Mouse (Mus musculus) limb, embryonic 15.5 days (tissue): ENCODE results near the gene Cd27. TPM values are rescaled to one million over a fixed set of nuclear protein-coding genes. Genes with fewer than 3 reads are reported as not detected.

Source experiments
- ATAC-seq: fragments of 200-750 bp; cut with Nextera tagmentation; 2 replicates; pipeline ENCODE4 v1.8.0; 2017; ENCODE audit warnings: low read depth, moderate TSS enrichment; ENCODE audit not compliant: insufficient number of reproducible peaks, low FRiP score, low TSS enrichment
- H3K27ac ChIP-seq: fragments of 300-500 bp; sonication (generic); 2 replicates; pipeline ENCODE4 v1.5.1; 2015; ENCODE audit warnings: moderate library complexity, mild to moderate bottlenecking, inconsistent platforms
- H3K27me3 ChIP-seq: fragments of 300-500 bp; sonication (generic); 2 replicates; pipeline ENCODE4 v1.6.1; 2015; ENCODE audit warnings: inconsistent platforms
- H3K36me3 ChIP-seq: fragments of 300-500 bp; sonication (generic); 2 replicates; pipeline ENCODE4 v1.6.1; 2015; ENCODE audit warnings: inconsistent platforms
- H3K4me1 ChIP-seq: fragments of 300-500 bp; sonication (generic); 2 replicates; pipeline ENCODE4 v1.6.1; 2015; ENCODE audit warnings: inconsistent platforms
- H3K4me2 ChIP-seq: fragments of 300-500 bp; sonication (generic); 2 replicates; pipeline ENCODE4 v1.6.1; 2015; ENCODE audit warnings: mild to moderate bottlenecking, inconsistent platforms
- H3K4me3 ChIP-seq: fragments of 300-500 bp; sonication (generic); 2 replicates; pipeline ENCODE4 v1.5.1; 2015; ENCODE audit warnings: mild to moderate bottlenecking, inconsistent platforms
- H3K9ac ChIP-seq: fragments of 300-500 bp; sonication (generic); 2 replicates; pipeline ENCODE4 v1.6.1; 2015; ENCODE audit warnings: inconsistent platforms
- H3K9me3 ChIP-seq: fragments of 300-500 bp; sonication (generic); 2 replicates; pipeline ENCODE4 v1.6.1; 2016; ENCODE audit warnings: inconsistent platforms
- WGBS: fragments of 180-500 bp; shearing (Covaris S2); methylation state at CpG from one replicate; pipeline ENCODE4 v1.1.7; 2015; 5-methylcytosine and 5-hydroxymethylcytosine counted together
- polyA plus RNA-seq: library from polyadenylated mRNA; unstranded; fragments of >200 nt; fragmentation: Nextera tagmentation; extraction: Ambion mirVana; gene quantifications from 2 replicates; pipeline ENCODE4 v1.2.1, GENCODE M21; 2015

Cd27 gene
- polyA plus RNA-seq, 1 experiment from 2014 or later: 1.5 TPM

GRCm38 (mm10) chr6:125241566-125241965, 4.8 kb upstream of the Cd27 start:
- no peak overlapping the region for H3K9ac ChIP-seq
- no peak overlapping the region for H3K4me2 ChIP-seq
- H3K27me3 ChIP-seq: no peaks in the 10 kb centered on the region
- no peaks in the 10 kb centered on the region for H3K4me1 ChIP-seq
- no peak overlapping the region for H3K4me3 ChIP-seq
- H3K36me3 ChIP-seq: no peaks in the 10 kb centered on the region
- no peak for ATAC-seq
- 77% methylated on average over 8 of the region's 8 CpGs for WGBS
- H3K9me3 ChIP-seq: no peaks in the 10 kb centered on the region
- H3K27ac ChIP-seq: no peak overlapping the region

DNA sequence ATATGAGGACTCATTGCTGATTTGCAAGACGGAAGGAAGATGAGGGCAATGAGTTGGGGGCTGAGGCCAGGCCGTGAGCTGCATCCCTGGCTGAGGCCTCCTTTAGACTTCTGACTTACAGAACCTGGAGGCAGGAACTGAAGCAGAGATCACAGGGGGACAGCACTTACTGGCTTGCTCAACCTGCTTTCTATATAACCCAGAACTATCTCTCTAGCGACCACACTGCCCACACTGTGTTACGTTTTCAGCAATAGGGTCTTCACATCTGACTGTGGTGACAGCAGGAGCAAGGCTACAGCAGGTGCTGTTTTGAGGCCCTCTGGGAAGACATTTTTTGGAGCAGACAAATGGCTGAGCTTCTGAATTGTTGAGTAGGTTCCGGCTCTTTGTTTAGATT, 3.8 kb upstream of the Cd27 start:
- H3K4me2 ChIP-seq: no peak overlapping the region
- ATAC-seq: no peak
- WGBS: 79% methylated on average over 5 of the region's 5 CpGs

GRCm38 (mm10) chr6:125239547-125239946, 2.7 kb upstream of the Cd27 start:
- no peaks in the 10 kb centered on the region for H3K27me3 ChIP-seq
- no peak overlapping the region for H3K9ac ChIP-seq
- no peak for ATAC-seq
- no peaks in the 10 kb centered on the region for H3K4me1 ChIP-seq
- no peak overlapping the region for H3K27ac ChIP-seq
- H3K36me3 ChIP-seq: no peaks in the 10 kb centered on the region
- WGBS: 90% methylated on average over 5 of the region's 5 CpGs
- no peaks in the 10 kb centered on the region for H3K9me3 ChIP-seq
- H3K4me2 ChIP-seq: no peak overlapping the region
- no peak overlapping the region for H3K4me3 ChIP-seq

More for the DNA sequence above, 3.8 kb upstream of the Cd27 start:
- Histone ChIP-seq H3K9me3 (no peaks in the 10 kb centered on the region), H3K27ac (no peak overlapping the region), H3K4me1 (no peaks in the 10 kb centered on the region), H3K36me3 (no peaks in the 10 kb centered on the region), H3K4me3 (no peak overlapping the region), H3K27me3 (no peaks in the 10 kb centered on the region), H3K9ac (no peak overlapping the region)

DNA sequence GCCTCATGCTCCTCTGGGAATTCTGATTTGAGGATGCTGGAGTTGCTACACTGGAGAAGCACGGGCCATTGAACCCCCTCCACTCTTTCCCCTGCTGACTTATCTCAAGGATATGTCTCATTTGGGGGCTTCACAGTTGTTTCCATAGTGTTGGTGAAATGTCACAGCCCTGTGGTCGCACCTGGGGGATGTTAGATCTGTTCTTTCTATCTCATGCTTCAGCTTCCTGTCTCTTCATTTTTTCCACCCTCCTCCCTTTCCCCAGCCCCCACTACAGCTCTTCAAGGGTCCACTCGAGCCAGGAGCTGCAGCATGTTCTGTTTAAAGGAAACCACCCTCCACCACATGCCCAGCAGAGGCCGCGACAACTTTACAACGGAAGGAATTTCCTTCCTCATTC, 1.6 kb upstream of the Cd27 start:
- H3K27ac ChIP-seq: no peak overlapping the region
- H3K4me2 ChIP-seq: no peak overlapping the region
- no peak for ATAC-seq
- no peaks in the 10 kb centered on the region for H3K27me3 ChIP-seq
- H3K4me1 ChIP-seq: no peaks in the 10 kb centered on the region
- no peak overlapping the region for H3K9ac ChIP-seq
- no peaks in the 10 kb centered on the region for H3K9me3 ChIP-seq
- H3K36me3 ChIP-seq: no peaks in the 10 kb centered on the region
- no peak overlapping the region for H3K4me3 ChIP-seq
- WGBS: 48% methylated on average over 6 of the region's 6 CpGs

DNA sequence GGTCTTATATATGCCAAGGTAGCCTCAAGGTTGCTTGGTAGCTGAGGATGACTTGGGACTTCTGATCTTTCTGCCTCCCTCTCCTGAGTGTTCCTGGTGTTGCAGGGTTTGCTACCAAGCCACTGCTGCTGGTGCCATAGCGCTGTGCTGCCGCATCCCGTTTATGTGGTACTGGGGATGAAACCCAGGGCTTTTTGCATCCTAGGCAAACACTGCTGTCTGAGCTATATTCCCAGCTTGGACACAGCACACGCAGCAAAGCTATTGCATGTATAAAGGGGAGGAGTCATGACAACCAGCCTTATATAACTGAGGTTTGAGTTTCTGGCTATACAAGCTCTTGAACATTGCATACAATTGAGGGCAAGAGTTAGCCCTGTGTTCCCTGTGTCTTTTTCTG, 611 bp upstream of the Cd27 start:
- Histone ChIP-seq H3K9ac (no peak overlapping the region), H3K9me3 (no peaks in the 10 kb centered on the region), H3K36me3 (no peaks in the 10 kb centered on the region), H3K27me3 (no peaks in the 10 kb centered on the region), H3K4me2 (no peak overlapping the region), H3K4me3 (no peak overlapping the region), H3K27ac (no peak overlapping the region), H3K4me1 (no peaks in the 10 kb centered on the region)
- 81% methylated on average over 4 of the region's 4 CpGs for WGBS
- no peak for ATAC-seq

DNA sequence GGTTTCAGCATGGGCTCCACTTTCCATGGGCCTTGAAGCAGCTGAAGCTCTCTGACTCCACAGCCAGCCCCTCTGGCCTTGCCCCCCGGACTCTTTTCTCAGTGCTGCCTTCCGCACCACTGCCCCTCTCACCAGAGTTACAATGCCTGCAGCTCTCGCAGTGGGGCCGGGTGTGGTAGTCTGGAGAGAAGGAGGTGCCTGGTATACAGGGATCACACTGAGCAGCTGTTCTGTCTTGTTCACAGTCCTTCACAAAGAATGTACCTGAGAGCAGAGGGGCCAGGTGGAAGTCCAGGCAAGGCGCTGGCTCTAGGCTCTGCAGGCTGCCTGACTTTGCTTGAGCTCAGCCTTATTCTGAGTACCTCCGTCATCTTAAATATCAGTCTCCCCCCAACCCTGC, 469 bp downstream of the Cd27 start:
- ATAC-seq: no peak
- Histone ChIP-seq H3K9me3 (no peaks in the 10 kb centered on the region), H3K9ac (no peak overlapping the region), H3K36me3 (no peaks in the 10 kb centered on the region), H3K27ac (no peak overlapping the region), H3K4me1 (peaks cover 11% of the 10 kb centered on the region), H3K4me3 (no peak overlapping the region), H3K4me2 (no peak overlapping the region), H3K27me3 (no peaks in the 10 kb centered on the region)
- WGBS: 84% methylated on average over 6 of the region's 6 CpGs

- peaks cover 18% of the 10 kb centered on the region for H3K4me1 ChIP-seq
Observed at GRCm38 (mm10) chr6:125234520-125234828, 2.3 kb downstream of the Cd27 start.

GRCm38 (mm10) chr6:125233816-125234519, 2.8 kb downstream of the Cd27 start:
- Histone ChIP-seq H3K4me3 (no peak overlapping the region), H3K4me2 (no peak overlapping the region), H3K9ac (no peak overlapping the region), H3K27ac (0 out of 2 replicates have a peak overlapping the region, but pooled peaks have one; percentile 22), H3K36me3 (no peaks in the 10 kb centered on the region), H3K4me1 (peaks cover 18% of the 10 kb centered on the region), H3K9me3 (no peaks in the 10 kb centered on the region), H3K27me3 (no peaks in the 10 kb centered on the region)
- 48% methylated on average over 7 of the region's 7 CpGs for WGBS
- ATAC-seq: no peak

More at GRCm38 (mm10) chr6:125234520-125234828, 2.3 kb downstream of the Cd27 start:
- no peak overlapping the region for H3K9ac ChIP-seq
- H3K4me3 ChIP-seq: no peak overlapping the region
- H3K36me3 ChIP-seq: no peaks in the 10 kb centered on the region
- no peak overlapping the region for H3K4me2 ChIP-seq
- 51% methylated on average over 5 of the region's 5 CpGs for WGBS
- no peaks in the 10 kb centered on the region for H3K27me3 ChIP-seq
- H3K27ac ChIP-seq: 0 out of 2 replicates have a peak overlapping the region, but pooled peaks have one; percentile 22
- ATAC-seq: no peak
- H3K9me3 ChIP-seq: no peaks in the 10 kb centered on the region

DNA sequence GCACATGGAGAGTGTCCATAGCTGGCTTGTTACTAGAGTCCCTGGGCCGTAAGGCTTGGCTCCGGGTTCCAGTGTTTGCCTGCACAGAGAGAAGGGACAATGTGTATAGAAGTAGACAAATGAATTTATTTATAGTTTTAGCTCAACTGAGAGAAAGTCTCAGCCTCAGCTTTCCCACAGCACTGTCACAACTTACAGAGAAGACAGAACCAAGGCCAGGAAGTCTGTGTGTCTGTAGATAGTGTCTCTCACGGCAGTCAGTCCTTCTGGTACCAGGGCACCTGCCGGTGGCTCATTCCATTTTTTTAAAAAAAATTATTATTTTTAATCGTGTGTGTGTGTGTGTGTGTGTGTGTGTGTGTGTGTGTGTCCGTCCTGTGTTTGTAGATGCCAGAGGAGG, 4.3 kb downstream of the Cd27 start:
- H3K4me3 ChIP-seq: no peak overlapping the region
- no peak overlapping the region for H3K4me2 ChIP-seq
- peaks cover 18% of the 10 kb centered on the region for H3K4me1 ChIP-seq
- H3K27ac ChIP-seq: no peak overlapping the region
- ATAC-seq: no peak
- no peaks in the 10 kb centered on the region for H3K36me3 ChIP-seq
- no peak overlapping the region for H3K9ac ChIP-seq
- H3K9me3 ChIP-seq: no peaks in the 10 kb centered on the region
- no peaks in the 10 kb centered on the region for H3K27me3 ChIP-seq
- 79% methylated on average over 6 of the region's 6 CpGs for WGBS

- Histone ChIP-seq H3K4me2 (peak overlapping the region; percentile 93), H3K9ac (no peak overlapping the region), H3K4me1 (peaks cover 18% of the 10 kb centered on the region), H3K27me3 (no peaks in the 10 kb centered on the region), H3K4me3 (peak overlapping the region; percentile 48), H3K27ac (no peak overlapping the region), H3K36me3 (no peaks in the 10 kb centered on the region), H3K9me3 (no peaks in the 10 kb centered on the region)
- ATAC-seq: 0 out of 2 replicates have a peak, but pooled peaks have one; percentile 41
- WGBS: 49% methylated on average over 4 of the region's 4 CpGs
Observed at GRCm38 (mm10) chr6:125232045-125232437, 4.8 kb downstream of the Cd27 start.

DNA sequence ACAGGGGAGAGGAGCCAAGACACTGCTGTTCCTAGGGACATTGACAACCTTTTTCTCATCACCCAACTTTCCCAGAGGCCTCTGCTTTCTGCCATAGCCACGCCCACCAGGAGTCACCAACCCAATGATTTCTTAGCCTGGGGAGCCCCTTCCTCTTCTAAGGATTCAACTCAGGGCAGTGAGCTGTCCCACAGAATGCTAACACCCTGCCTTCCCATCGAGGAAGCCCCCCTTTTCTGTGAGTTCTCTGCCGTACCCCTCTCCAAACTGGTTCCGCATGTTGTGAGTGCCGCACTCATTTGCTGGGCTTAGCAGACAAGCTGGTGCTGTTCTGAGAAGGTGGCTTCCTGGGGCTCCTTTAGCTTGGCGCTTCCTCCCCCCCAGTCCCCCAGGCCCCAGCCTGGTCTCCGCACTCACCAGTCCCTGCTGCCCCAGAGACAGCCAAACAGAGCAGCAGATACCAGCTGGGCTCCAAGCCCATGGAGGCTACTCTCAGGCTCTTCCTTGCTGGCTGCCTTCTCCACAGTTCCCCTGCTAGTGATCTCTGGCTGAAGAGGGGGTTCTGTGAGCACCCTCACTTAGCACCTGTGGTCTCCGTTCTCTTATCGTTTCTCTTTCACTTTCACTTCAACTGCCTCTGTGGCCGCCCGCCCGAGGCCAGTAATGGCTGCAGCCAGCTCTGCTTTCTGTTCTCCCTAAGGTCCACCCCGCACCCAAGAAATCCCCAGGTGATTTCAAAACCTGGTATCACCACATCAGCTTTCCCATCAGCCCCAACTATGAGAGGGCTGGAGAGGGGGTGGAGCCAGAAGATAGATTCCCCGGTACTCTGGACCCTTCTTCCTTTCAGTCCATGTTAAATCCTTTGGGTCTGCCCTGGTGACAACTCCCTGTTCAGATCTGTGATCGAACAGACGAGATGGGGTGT, 5.4 kb downstream of the Cd27 start, which contains the start of gene Tapbpl:
TSS of gene Tapbpl (minus strand) at position 744 of the 928 bp plus-strand sequence.
- WGBS: 10% methylated on average over 16 of the region's 16 CpGs
- H3K27ac ChIP-seq: peak within 1 kb of the TSS; percentile 81
- H3K27me3 ChIP-seq: no peaks in the 10 kb centered on the region
- peak; percentile 22 for ATAC-seq
- H3K4me2 ChIP-seq: peak within 1 kb of the TSS; percentile 93
- peaks cover 3% of the 10 kb centered on the region; the same call in 1 of the 2 replicates for H3K36me3 ChIP-seq
- peak within 1 kb of the TSS; percentile 48 for H3K4me3 ChIP-seq
- H3K4me1 ChIP-seq: peaks cover 18% of the 10 kb centered on the region
- H3K9ac ChIP-seq: peak within 1 kb of the TSS; percentile 46
- H3K9me3 ChIP-seq: no peaks in the 10 kb centered on the region

- Histone ChIP-seq H3K4me1 (peaks cover 18% of the 10 kb centered on the region), H3K9ac (no peak overlapping the region), H3K9me3 (no peaks in the 10 kb centered on the region), H3K4me2 (0 out of 2 replicates have a peak overlapping the region, but pooled peaks have one; percentile 93), H3K4me3 (no peak overlapping the region), H3K27ac (no peak overlapping the region), H3K36me3 (peaks cover 3% of the 10 kb centered on the region; the same call in 1 of the 2 replicates), H3K27me3 (no peaks in the 10 kb centered on the region)
- ATAC-seq: no peak
- WGBS: 59% methylated on average over 9 of the region's 9 CpGs
Observed at GRCm38 (mm10) chr6:125230571-125230970, 6.2 kb downstream of the Cd27 start.
